Mouse (Mus musculus) T-helper 17 cell (primary cell): ENCODE measurements at regions not wholly inside any gene's neighbourhood (a gene's known extent, or its start where the extent isn't known, plus 50 kb on each side); places are given as distances from the start of the nearest gene placed in this dataset.

Experiments
- in situ Hi-C, 2 experiments: fragments of 300-600 bp; cut with MboI, MseI; formaldehyde crosslinking; loops; 1 replicate in 1 of 2; 2 replicates in 1 of 2; pipeline ENCODE4 v1.15.1; 2025; ENCODE audit warnings: high pct_unique_total_duplicates in 2 of 2

GRCm38 (mm10) chr11:30372924-30373323 lies 98.7 kb downstream of the 4930505A04Rik start:
- in situ Hi-C loops: no loop called here

GRCm38 (mm10) chr11:30371963-30372362 lies 99.7 kb downstream of the 4930505A04Rik start:
- in situ Hi-C loops: no loop called here

DNA sequence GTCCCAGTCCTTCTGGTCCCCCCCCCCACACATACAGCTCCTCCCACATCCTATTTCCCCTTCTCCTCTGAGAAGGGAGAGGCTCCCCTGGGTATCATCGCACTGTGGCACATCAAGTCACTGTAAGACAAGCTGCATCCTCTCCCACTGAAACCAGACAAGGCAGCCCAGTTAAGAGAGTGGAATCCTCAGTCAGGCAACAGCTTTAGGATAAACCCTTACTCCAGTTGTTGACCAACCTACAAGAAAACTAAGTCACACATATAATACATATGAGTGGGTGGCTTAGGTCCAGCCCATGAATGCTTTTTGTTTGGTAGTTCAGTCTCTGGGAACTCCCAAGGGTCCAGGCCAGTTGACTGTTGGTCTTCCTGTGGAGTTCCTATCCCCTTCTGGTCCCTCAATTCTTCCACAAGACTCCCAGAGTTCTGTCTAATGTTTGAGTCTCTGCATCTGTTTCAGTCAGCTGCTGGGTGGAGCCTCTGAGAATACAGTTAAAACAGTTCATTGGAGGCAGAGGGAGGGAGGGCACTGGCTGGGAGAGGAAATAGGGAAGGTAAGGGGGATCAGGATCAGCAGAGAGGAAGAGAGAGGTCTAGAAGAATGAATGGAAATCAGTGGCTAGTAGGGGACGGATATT lies 101.7 kb upstream of the Sptbn1 start:
- in situ Hi-C loops: loop anchor here in 1 of 2 experiments (10.0 kb wide), 1 partner anchor 1545 kb away; no protein-coding TSS in a partner anchor

- in situ Hi-C loops: loop anchor here in 1 of 2 experiments (10.0 kb wide), 1 partner anchor 1547 kb away; no protein-coding TSS in a partner anchor
Observed at GRCm38 (mm10) chr11:30367373-30368225, 99.6 kb upstream of the Sptbn1 start.

DNA sequence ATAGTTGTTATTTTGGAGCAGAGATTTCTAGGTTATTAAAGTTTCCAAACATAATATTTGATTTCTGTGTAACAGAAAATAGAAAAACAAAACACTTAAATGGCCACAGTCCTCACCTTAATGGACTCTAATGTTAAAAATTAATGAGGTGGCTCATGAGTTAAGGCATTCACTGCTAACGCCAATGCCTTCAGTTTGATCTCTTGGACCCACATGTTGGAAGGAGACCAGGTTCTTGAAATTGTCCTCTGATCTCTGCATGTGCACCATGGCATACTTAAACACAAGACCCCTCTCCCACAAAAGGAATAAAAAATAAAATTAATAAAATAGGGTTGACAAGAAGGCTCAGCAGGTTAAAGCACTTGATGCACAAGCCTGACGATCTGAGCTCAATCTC lies 98.5 kb upstream of the Sptbn1 start:
- in situ Hi-C loops: loop anchor here in 1 of 2 experiments (10.0 kb wide), 1 partner anchor 1548 kb away; no protein-coding TSS in a partner anchor

GRCm38 (mm10) chr11:30364993-30365392 lies 97.0 kb upstream of the Sptbn1 start:
- in situ Hi-C loops: loop anchor here in 1 of 2 experiments (10.0 kb wide), 1 partner anchor 1550 kb away; no protein-coding TSS in a partner anchor

- in situ Hi-C loops: loop anchor here in 1 of 2 experiments (10.0 kb wide), 1 partner anchor 1550 kb away; no protein-coding TSS in a partner anchor
Observed at GRCm38 (mm10) chr11:30364591-30364990, 96.6 kb upstream of the Sptbn1 start.

DNA sequence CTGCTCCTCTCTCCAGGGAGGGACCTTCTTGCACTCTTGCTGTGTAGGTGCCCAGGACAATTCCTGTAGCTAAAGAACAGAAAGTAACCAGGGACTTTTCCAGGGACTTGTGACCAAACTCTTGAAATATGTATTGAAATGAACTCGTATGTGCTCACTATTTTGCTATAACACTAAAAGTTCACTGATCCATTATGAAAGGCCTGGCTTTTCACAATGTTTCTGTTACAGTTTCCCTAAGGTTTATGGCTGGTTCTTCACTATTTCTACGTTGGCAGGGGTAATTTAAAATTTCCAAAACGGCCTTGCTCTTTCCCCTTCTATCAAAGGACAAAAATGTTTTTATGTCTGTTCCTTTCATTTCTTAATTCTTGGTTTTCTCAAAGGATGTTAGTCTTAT lies 90.2 kb upstream of the Sptbn1 start:
- in situ Hi-C loops: no loop called here

DNA sequence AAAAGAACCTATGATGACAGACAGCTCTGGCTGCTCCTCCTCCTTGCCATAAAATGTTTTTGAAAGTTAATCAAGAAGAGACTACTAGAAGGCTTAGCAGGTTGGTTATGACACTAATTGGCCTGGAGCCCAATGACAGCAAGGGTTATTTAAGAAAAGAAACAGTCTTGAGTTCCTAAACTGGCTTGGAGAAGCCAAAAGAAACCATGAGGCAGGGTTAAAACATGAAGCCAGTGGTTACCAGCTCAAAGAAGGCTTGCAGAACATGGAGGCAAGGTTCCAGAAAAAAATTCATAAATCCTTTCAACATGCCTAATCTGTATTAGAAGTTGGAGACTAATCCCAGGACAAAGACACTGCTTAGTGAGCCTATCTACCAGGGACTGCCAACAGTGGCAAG lies 87.4 kb upstream of the Sptbn1 start:
- in situ Hi-C loops: no loop called here

GRCm38 (mm10) chr11:30326371-30326770 lies 58.4 kb upstream of the Sptbn1 start:
- in situ Hi-C loops: loop anchor here in 1 of 2 experiments (10.0 kb wide), 1 partner anchor 1378 kb away; no protein-coding TSS in a partner anchor
